Mouse (Mus musculus) lung, embryonic 15.5 days (tissue): Measurements from ENCODE around the gene Gpr15. TPM values are rescaled to one million over a fixed set of nuclear protein-coding genes. Genes with fewer than 3 reads are reported as not detected.
A peak's percentile ranks its signal among the peaks of the same experiment; 100 is the strongest.

Experiments used
- ATAC-seq: fragments of 200-750 bp; cut with Nextera tagmentation; 2 replicates; pipeline ENCODE4 v1.8.0; 2017; ENCODE audit warnings: moderate number of reproducible peaks, borderline replicate concordance; ENCODE audit not compliant: low FRiP score, low TSS enrichment; ENCODE audit errors: extremely low read depth
- H3K27ac ChIP-seq: fragments of 300-500 bp; sonication (generic); 2 replicates; pipeline ENCODE4 v1.5.1; 2015; ENCODE audit warnings: moderate library complexity, mild to moderate bottlenecking, inconsistent platforms
- H3K27me3 ChIP-seq: fragments of 300-500 bp; sonication (generic); 2 replicates; pipeline ENCODE4 v1.6.1; 2015; ENCODE audit warnings: inconsistent platforms
- H3K36me3 ChIP-seq: fragments of 300-500 bp; sonication (generic); 2 replicates; pipeline ENCODE4 v1.6.1; 2015; ENCODE audit warnings: inconsistent platforms
- H3K4me1 ChIP-seq: fragments of 300-500 bp; sonication (generic); 2 replicates; pipeline ENCODE4 v1.6.1; 2015; ENCODE audit warnings: inconsistent platforms
- H3K4me2 ChIP-seq: fragments of 300-500 bp; sonication (generic); 2 replicates; pipeline ENCODE4 v1.6.1; 2015; ENCODE audit warnings: inconsistent platforms, mild to moderate bottlenecking, moderate library complexity
- H3K4me3 ChIP-seq: fragments of 300-500 bp; sonication (generic); 2 replicates; pipeline ENCODE4 v1.5.1; 2015; ENCODE audit warnings: mild to moderate bottlenecking, inconsistent platforms
- H3K9ac ChIP-seq: fragments of 300-500 bp; sonication (generic); 2 replicates; pipeline ENCODE4 v1.6.1; 2015; ENCODE audit warnings: inconsistent platforms
- H3K9me3 ChIP-seq: fragments of 300-500 bp; sonication (generic); 2 replicates; pipeline ENCODE4 v1.6.1; 2016; ENCODE audit warnings: inconsistent platforms
- WGBS: fragments of 180-500 bp; shearing (Covaris S2); methylation state at CpG from one replicate; pipeline ENCODE4 v1.1.7; 2015; 5-methylcytosine and 5-hydroxymethylcytosine counted together
- polyA plus RNA-seq: library from polyadenylated mRNA; unstranded; fragments of >200 nt; fragmentation: Nextera tagmentation; extraction: Ambion mirVana; gene quantifications from 2 replicates; pipeline ENCODE4 v1.2.1, GENCODE M21; 2015

The Gpr15 gene
- polyA plus RNA-seq, result 0.24 TPM in 1 of 2 replicates, not detected in the other

GRCm38 (mm10) chr16:58718666-58719120 is at the start of gene Gpr15:
TSS of gene Gpr15 (minus strand) at chr16:58719070.
- H3K27me3 ChIP-seq, result no peaks in the 10 kb centered on the region
- no peaks in the 10 kb centered on the region for H3K36me3 ChIP-seq
- H3K4me3 ChIP-seq, result no peak within 1 kb of the TSS
- no peaks in the 10 kb centered on the region for H3K9me3 ChIP-seq
- no peak within 1 kb of the TSS for H3K27ac ChIP-seq
- H3K9ac ChIP-seq, result no peak within 1 kb of the TSS
- no peaks in the 10 kb centered on the region for H3K4me1 ChIP-seq
- no peak for ATAC-seq
- 87% methylated on average over 7 of the region's 7 CpGs for WGBS
- H3K4me2 ChIP-seq, result no peak within 1 kb of the TSS

- no peaks in the 10 kb centered on the region for H3K9me3 ChIP-seq
- H3K4me1 ChIP-seq, result no peaks in the 10 kb centered on the region
- H3K27ac ChIP-seq, result no peak within 1 kb of the TSS
- no peak within 1 kb of the TSS for H3K9ac ChIP-seq
- H3K36me3 ChIP-seq, result no peaks in the 10 kb centered on the region
- WGBS, result 78% methylated on average over 1 of the region's 1 CpGs
- no peak within 1 kb of the TSS for H3K4me3 ChIP-seq
- no peak for ATAC-seq
- H3K27me3 ChIP-seq, result no peaks in the 10 kb centered on the region
- no peak within 1 kb of the TSS for H3K4me2 ChIP-seq
Observed at GRCm38 (mm10) chr16:58763076-58763475, 44.2 kb upstream of the Gpr15 start, which contains the start of gene Olfr172. TSS of gene Olfr172 (minus strand) at chr16:58763176.

GRCm38 (mm10) chr16:58756191-58756590 is 37.3 kb upstream of the Gpr15 start:
- Histone ChIP-seq H3K36me3 (no peaks in the 10 kb centered on the region), H3K9me3 (no peaks in the 10 kb centered on the region), H3K4me2 (no peak overlapping the region), H3K9ac (no peak overlapping the region), H3K4me1 (no peaks in the 10 kb centered on the region), H3K27me3 (no peaks in the 10 kb centered on the region), H3K27ac (no peak overlapping the region), H3K4me3 (no peak overlapping the region)
- no peak for ATAC-seq

GRCm38 (mm10) chr16:58751314-58751713 is 32.4 kb upstream of the Gpr15 start:
- 18% methylated on average over 1 of the region's 1 CpGs for whole genome bisulfite sequencing
- Histone ChIP-seq H3K9ac (no peak overlapping the region), H3K27ac (no peak overlapping the region), H3K4me2 (no peak overlapping the region), H3K27me3 (no peaks in the 10 kb centered on the region), H3K4me3 (no peak overlapping the region), H3K9me3 (no peaks in the 10 kb centered on the region), H3K4me1 (no peaks in the 10 kb centered on the region), H3K36me3 (no peaks in the 10 kb centered on the region)
- ATAC-seq, result no peak

GRCm38 (mm10) chr16:58746715-58747114 is 27.8 kb upstream of the Gpr15 start:
- no peak for ATAC-seq
- H3K36me3 ChIP-seq, result no peaks in the 10 kb centered on the region
- H3K9ac ChIP-seq, result no peak overlapping the region
- no peaks in the 10 kb centered on the region for H3K27me3 ChIP-seq
- H3K27ac ChIP-seq, result no peak overlapping the region
- no peak overlapping the region for H3K4me2 ChIP-seq
- no peaks in the 10 kb centered on the region for H3K9me3 ChIP-seq
- H3K4me3 ChIP-seq, result no peak overlapping the region
- 57% methylated on average over 4 of the region's 4 CpGs for WGBS
- no peaks in the 10 kb centered on the region for H3K4me1 ChIP-seq

- Histone ChIP-seq H3K9ac (no peak overlapping the region), H3K9me3 (no peaks in the 10 kb centered on the region), H3K4me2 (no peak overlapping the region), H3K27ac (no peak overlapping the region), H3K36me3 (0 out of 2 replicates have a peak, but pooled peaks cover 2% of the 10 kb centered on the region), H3K4me3 (no peak overlapping the region), H3K27me3 (no peaks in the 10 kb centered on the region), H3K4me1 (no peaks in the 10 kb centered on the region)
- 87% methylated on average over 5 of the region's 5 CpGs for WGBS
- no peak for ATAC-seq
Observed at GRCm38 (mm10) chr16:58740751-58741150, 21.9 kb upstream of the Gpr15 start.

GRCm38 (mm10) chr16:58738800-58739199 is 19.9 kb upstream of the Gpr15 start:
- Histone ChIP-seq H3K4me3 (no peak overlapping the region), H3K27ac (no peak overlapping the region), H3K4me2 (no peak overlapping the region), H3K9me3 (no peaks in the 10 kb centered on the region), H3K27me3 (no peaks in the 10 kb centered on the region), H3K36me3 (0 out of 2 replicates have a peak, but pooled peaks cover 9% of the 10 kb centered on the region), H3K4me1 (no peaks in the 10 kb centered on the region), H3K9ac (no peak overlapping the region)
- 78% methylated on average over 1 of the region's 1 CpGs for WGBS
- ATAC-seq, result no peak

GRCm38 (mm10) chr16:58738205-58738604 is 19.3 kb upstream of the Gpr15 start:
- WGBS, result 78% methylated on average over 4 of the region's 4 CpGs
- no peak overlapping the region for H3K27ac ChIP-seq
- no peaks in the 10 kb centered on the region for H3K4me1 ChIP-seq
- no peak overlapping the region for H3K4me3 ChIP-seq
- no peaks in the 10 kb centered on the region for H3K9me3 ChIP-seq
- H3K9ac ChIP-seq, result no peak overlapping the region
- no peak for ATAC-seq
- H3K27me3 ChIP-seq, result no peaks in the 10 kb centered on the region
- H3K36me3 ChIP-seq, result peaks cover 12% of the 10 kb centered on the region; the same call in 1 of the 2 replicates
- H3K4me2 ChIP-seq, result no peak overlapping the region

- Histone ChIP-seq H3K36me3 (peaks cover 27% of the 10 kb centered on the region), H3K4me3 (peak overlapping the region; percentile 69), H3K27ac (peak overlapping the region; percentile 82), H3K9me3 (no peaks in the 10 kb centered on the region), H3K4me2 (peak overlapping the region; percentile 61), H3K9ac (peak overlapping the region; percentile 76), H3K27me3 (no peaks in the 10 kb centered on the region), H3K4me1 (0 out of 2 replicates have a peak, but pooled peaks cover 9% of the 10 kb centered on the region)
- 0% methylated on average over 20 of the region's 31 CpGs for WGBS
- ATAC-seq, result peak; percentile 93
Observed at GRCm38 (mm10) chr16:58728176-58728671, 9.4 kb upstream of the Gpr15 start.

- peak; percentile 100 for ATAC-seq
- peaks cover 22% of the 10 kb centered on the region for H3K36me3 ChIP-seq
- H3K9me3 ChIP-seq, result no peaks in the 10 kb centered on the region
- peak within 1 kb of the TSS; percentile 61 for H3K4me2 ChIP-seq
- 2% methylated on average over 30 of the region's 35 CpGs for WGBS
- 0 out of 2 replicates have a peak, but pooled peaks cover 9% of the 10 kb centered on the region for H3K4me1 ChIP-seq
- no peaks in the 10 kb centered on the region for H3K27me3 ChIP-seq
- H3K4me3 ChIP-seq, result peak within 1 kb of the TSS; percentile 69
- peak within 1 kb of the TSS; percentile 82 for H3K27ac ChIP-seq
- H3K9ac ChIP-seq, result peak within 1 kb of the TSS; percentile 76
Observed at GRCm38 (mm10) chr16:58727477-58728131, 8.7 kb upstream of the Gpr15 start, which contains the start of gene Cldnd1. TSS of gene Cldnd1 (plus strand) at chr16:58727910.

- no peak for ATAC-seq
- H3K27ac ChIP-seq, result no peak overlapping the region
- no peaks in the 10 kb centered on the region for H3K9me3 ChIP-seq
- no peak overlapping the region for H3K9ac ChIP-seq
- no peaks in the 10 kb centered on the region for H3K27me3 ChIP-seq
- peak overlapping the region; percentile 61 for H3K4me2 ChIP-seq
- peak overlapping the region; percentile 69 for H3K4me3 ChIP-seq
- H3K4me1 ChIP-seq, result 0 out of 2 replicates have a peak, but pooled peaks cover 9% of the 10 kb centered on the region
- H3K36me3 ChIP-seq, result peaks cover 15% of the 10 kb centered on the region
- 75% methylated on average over 11 of the region's 11 CpGs for WGBS
Observed at GRCm38 (mm10) chr16:58726680-58727476, 8.0 kb upstream of the Gpr15 start.

GRCm38 (mm10) chr16:58722292-58722691 is 3.4 kb upstream of the Gpr15 start:
- Histone ChIP-seq H3K4me1 (no peaks in the 10 kb centered on the region), H3K27me3 (no peaks in the 10 kb centered on the region), H3K36me3 (no peaks in the 10 kb centered on the region), H3K4me3 (no peak overlapping the region), H3K9me3 (no peaks in the 10 kb centered on the region), H3K27ac (no peak overlapping the region), H3K9ac (no peak overlapping the region), H3K4me2 (no peak overlapping the region)
- WGBS, result 71% methylated on average over 2 of the region's 2 CpGs
- no peak for ATAC-seq
